Comparison of ENCODE assay signal across 8 mouse cellular contexts in genomic region chr9:77918961-77919670, GRCm38 (mm10). TPM values are rescaled to one million over a fixed set of nuclear protein-coding genes. Genes with fewer than 3 reads are reported as not detected.
A peak's percentile ranks its signal among the peaks of the same experiment; 100 is the strongest.
DNase-seq lines count a peak whose midpoint lies in the region; ATAC-seq and TF ChIP-seq lines count a peak whose summit lies in the region.

No protein-coding gene starts in this region.

- peak overlapping the region; percentile 36 for H3K4me3 ChIP-seq in lung, adult 2 months (replicated peaks; ENCODE audit: extremely low read depth, low read depth, low read length)
- H3K4me3 ChIP-seq in forebrain, embryonic 15.5 days = peak overlapping the region; percentile 81; the same call in 1 of the 2 replicates
- peak overlapping the region; percentile 97 for H3K4me3 ChIP-seq in hindbrain, postnatal 0 days (ENCODE audit: low read length)
- 0 out of 2 replicates have a peak overlapping the region, but pooled peaks have one; percentile 87 for H3K4me3 ChIP-seq in midbrain, embryonic 14.5 days (replicated peaks; ENCODE audit: low read depth, low read length)

- peak overlapping the region; percentile 73 for H3K4me2 ChIP-seq in forebrain, embryonic 15.5 days (replicated peaks)
- peak overlapping the region; percentile 66 for H3K4me2 ChIP-seq in hindbrain, postnatal 0 days (ENCODE audit: low read depth, low read length)
- peak overlapping the region; percentile 91 for H3K4me2 ChIP-seq in midbrain, embryonic 14.5 days (ENCODE audit: low read length)

- no peaks in the 10 kb centered on the region for H3K36me3 ChIP-seq in forebrain, embryonic 15.5 days
- no peaks in the 10 kb centered on the region for H3K36me3 ChIP-seq in hindbrain, postnatal 0 days (ENCODE audit: insufficient read depth, low read length)
- no peaks in the 10 kb centered on the region for H3K36me3 ChIP-seq in midbrain, embryonic 14.5 days (ENCODE audit: control insufficient read depth, insufficient read depth, low read length)

- no peaks in the 10 kb centered on the region for H3K27me3 ChIP-seq in forebrain, embryonic 15.5 days
- H3K27me3 ChIP-seq in hindbrain, postnatal 0 days (ENCODE audit: insufficient read depth, low read length) = no peaks in the 10 kb centered on the region
- no peaks in the 10 kb centered on the region for H3K27me3 ChIP-seq in midbrain, embryonic 14.5 days (ENCODE audit: control insufficient read depth, insufficient read depth, low read length)

- peaks cover 25% of the 10 kb centered on the region for H3K4me1 ChIP-seq in lung, adult 2 months (ENCODE audit: control insufficient read depth, insufficient read depth, low read length)
- H3K4me1 ChIP-seq in forebrain, embryonic 15.5 days = peaks cover 31% of the 10 kb centered on the region
- H3K4me1 ChIP-seq in hindbrain, postnatal 0 days (ENCODE audit: insufficient read depth, low read length) = peaks cover 3% of the 10 kb centered on the region; the same call in 1 of the 2 replicates
- H3K4me1 ChIP-seq in midbrain, embryonic 14.5 days (ENCODE audit: control insufficient read depth, insufficient read depth, low read length) = peaks cover 10% of the 10 kb centered on the region

- 27% methylated on average over 5 of the region's 5 CpGs for WGBS in lung, adult 2 months
- 68% methylated on average over 5 of the region's 5 CpGs for WGBS in forebrain, embryonic 15.5 days
- WGBS in hindbrain, postnatal 0 days = 74% methylated on average over 5 of the region's 5 CpGs
- 89% methylated on average over 5 of the region's 5 CpGs for WGBS in midbrain, embryonic 14.5 days

- no peak overlapping the region for H3K27ac ChIP-seq in forebrain, embryonic 15.5 days (replicated peaks)
- H3K27ac ChIP-seq in hindbrain, postnatal 0 days = no peak overlapping the region; the same call in 1 of the 2 replicates
- H3K27ac ChIP-seq in midbrain, embryonic 14.5 days (replicated peaks; ENCODE audit: low read depth, low read length) = no peak overlapping the region

- TF ChIP-seq CTCF in lung, adult 2 months (IDR thresholded peaks at IDR 0.05; ENCODE audit: insufficient read depth, low read length) = no peak
- no peak for TF ChIP-seq CTCF in hindbrain, postnatal 0 days (IDR thresholded peaks at IDR 0.05; ENCODE audit: low read depth)

- ATAC-seq in forebrain, embryonic 15.5 days (replicated peaks) = no peak
- no peak for ATAC-seq in hindbrain, postnatal 0 days
- ATAC-seq in midbrain, embryonic 14.5 days (ENCODE audit: low FRiP score, low TSS enrichment) = no peak

- H3K9me3 ChIP-seq in forebrain, embryonic 15.5 days = no peaks in the 10 kb centered on the region
- no peaks in the 10 kb centered on the region for H3K9me3 ChIP-seq in hindbrain, postnatal 0 days (ENCODE audit: low read length)
- H3K9me3 ChIP-seq in midbrain, embryonic 14.5 days (ENCODE audit: control insufficient read depth, low read length) = no peaks in the 10 kb centered on the region

- 0 out of 2 replicates have a peak overlapping the region, but pooled peaks have one; percentile 79 for H3K9ac ChIP-seq in forebrain, embryonic 15.5 days (replicated peaks)
- H3K9ac ChIP-seq in hindbrain, postnatal 0 days (replicated peaks; ENCODE audit: low read length) = no peak overlapping the region
- H3K9ac ChIP-seq in midbrain, embryonic 14.5 days (replicated peaks; ENCODE audit: low read length) = no peak overlapping the region

- TF ChIP-seq POLR2A in lung, adult 2 months (IDR thresholded peaks at IDR 0.05; ENCODE audit: borderline replicate concordance, extremely low read depth, low read depth, low read length) = no peak

- no peak for DNase-seq in lung, adult 2 months
- no peak for DNase-seq in lung, postnatal 36 days
- no peak for DNase-seq in hindbrain, postnatal 0 days (ENCODE audit: low spot score)
- no peak for DNase-seq in midbrain, embryonic 14.5 days
- DNase-seq in embryo, embryonic 10.5 days (ENCODE audit: low spot score) = no peak
- no peak for DNase-seq in embryo, embryonic 11 days
- no peak for DNase-seq in cerebellum, adult 9-11 months

RNA-seq across cellular contexts. Expression of gene Elovl5, which starts 2.0 kb away (rescaled TPM):
- 102 and 155 TPM in 2 replicates for polyA plus RNA-seq in lung, adult 2 months (2012; rRNA removed)
- polyA plus RNA-seq in forebrain, embryonic 15.5 days (2015; fragmentation: Nextera tagmentation; extraction: Ambion mirVana) = 60.4 and 66.3 TPM in 2 replicates
- total RNA-seq in hindbrain, postnatal 0 days (2014; rRNA removed) = 90.5 and 92.4 TPM in 2 replicates
- 70.7 and 71.6 TPM in 2 replicates for polyA plus RNA-seq in hindbrain, postnatal 0 days (2015; fragmentation: Nextera tagmentation; extraction: Ambion mirVana)
- polyA plus RNA-seq in midbrain, embryonic 14.5 days (2014; fragmentation: Nextera tagmentation; extraction: Ambion mirVana) = 58.5 and 71.4 TPM in 2 replicates

Comparison
In these comparisons a context has a peak if more than half of its experiments do, and no peak if none do; other contexts are left out.
1. H3K4me3 ChIP-seq: peak in every context shown above with its lines; median percentile 97 in hindbrain, postnatal 0 days; 87 in midbrain, embryonic 14.5 days; 81 in forebrain, embryonic 15.5 days; 36 in lung, adult 2 months.